Mouse (Mus musculus): ENCODE results near the gene Zdhhc7.

The Zdhhc7 gene

GRCm38 (mm10) chr8:120114315-120114841 is 13.1 kb upstream of the Zdhhc7 start:
- peak in 1 of 2 experiments; percentile 18 for DNase-seq (ENCODE audit: low spot score in 2 of 2)

GRCm38 (mm10) chr8:120113758-120114255 is 12.5 kb upstream of the Zdhhc7 start, which contains the start of gene 6430548M08Rik:
TSS of gene 6430548M08Rik (plus strand) at chr8:120114152.
- peak; percentile 99 to 100 for DNase-seq (ENCODE audit: low spot score in 2 of 2)

- DNase-seq (ENCODE audit: low spot score in 2 of 2) = peak in 1 of 2 experiments; percentile 35
Measured at GRCm38 (mm10) chr8:120113306-120113705, 12.0 kb upstream of the Zdhhc7 start.

- DNase-seq (ENCODE audit: low spot score in 2 of 2) = no peak
Measured at GRCm38 (mm10) chr8:120112535-120112934, 11.3 kb upstream of the Zdhhc7 start.

- no peak for DNase-seq (ENCODE audit: low spot score in 2 of 2)
Measured at GRCm38 (mm10) chr8:120111382-120111781, 10.1 kb upstream of the Zdhhc7 start.

GRCm38 (mm10) chr8:120110966-120111365 is 9.7 kb upstream of the Zdhhc7 start:
- no peak for DNase-seq (ENCODE audit: low spot score in 2 of 2)

- DNase-seq (ENCODE audit: low spot score in 2 of 2) = peak in 1 of 2 experiments; percentile 37
Measured at GRCm38 (mm10) chr8:120109149-120109548, 7.9 kb upstream of the Zdhhc7 start.

GRCm38 (mm10) chr8:120104721-120105272 is 3.5 kb upstream of the Zdhhc7 start:
- no peak for DNase-seq (ENCODE audit: low spot score in 2 of 2)

- no peak for DNase-seq (ENCODE audit: low spot score in 2 of 2)
Measured at GRCm38 (mm10) chr8:120103916-120104315, 2.6 kb upstream of the Zdhhc7 start.

GRCm38 (mm10) chr8:120100388-120101067 is 754 bp downstream of the Zdhhc7 start:
- no peak for DNase-seq (ENCODE audit: low spot score in 2 of 2)

GRCm38 (mm10) chr8:120096486-120096885 is 4.8 kb downstream of the Zdhhc7 start:
- DNase-seq (ENCODE audit: low spot score in 2 of 2) = no peak

GRCm38 (mm10) chr8:120094801-120095200 is 6.5 kb downstream of the Zdhhc7 start:
- no peak for DNase-seq (ENCODE audit: low spot score in 2 of 2)

GRCm38 (mm10) chr8:120093103-120093502 is 8.2 kb downstream of the Zdhhc7 start:
- DNase-seq (ENCODE audit: low spot score in 2 of 2) = no peak

GRCm38 (mm10) chr8:120091032-120091431 is 10.2 kb downstream of the Zdhhc7 start:
- no peak for DNase-seq (ENCODE audit: low spot score in 2 of 2)

GRCm38 (mm10) chr8:120089511-120089910 is 11.8 kb downstream of the Zdhhc7 start:
- no peak for DNase-seq (ENCODE audit: low spot score in 2 of 2)

- no peak for DNase-seq (ENCODE audit: low spot score in 2 of 2)
Measured at GRCm38 (mm10) chr8:120084783-120085182, 16.5 kb downstream of the Zdhhc7 start.

GRCm38 (mm10) chr8:120083261-120083660 is 18.0 kb downstream of the Zdhhc7 start:
- DNase-seq (ENCODE audit: low spot score in 2 of 2) = no peak

- DNase-seq (ENCODE audit: low spot score in 2 of 2) = no peak
Measured at GRCm38 (mm10) chr8:120079361-120079760, 21.9 kb downstream of the Zdhhc7 start.

- DNase-seq (ENCODE audit: low spot score in 2 of 2) = peak; percentile 61 to 88
Measured at GRCm38 (mm10) chr8:120078080-120078479, 23.2 kb downstream of the Zdhhc7 start.

GRCm38 (mm10) chr8:120075347-120075746 is 25.9 kb downstream of the Zdhhc7 start:
- no peak for DNase-seq (ENCODE audit: low spot score in 2 of 2)

GRCm38 (mm10) chr8:120074516-120074915 is 26.8 kb downstream of the Zdhhc7 start:
- no peak for DNase-seq (ENCODE audit: low spot score in 2 of 2)

GRCm38 (mm10) chr8:120072827-120073226 is 28.5 kb downstream of the Zdhhc7 start:
- DNase-seq (ENCODE audit: low spot score in 2 of 2) = no peak

- no peak for DNase-seq (ENCODE audit: low spot score in 2 of 2)
Measured at GRCm38 (mm10) chr8:120072259-120072658, 29.0 kb downstream of the Zdhhc7 start.
